Mouse (Mus musculus): ENCODE measurements around the gene Padi1.

The Padi1 gene

DNA sequence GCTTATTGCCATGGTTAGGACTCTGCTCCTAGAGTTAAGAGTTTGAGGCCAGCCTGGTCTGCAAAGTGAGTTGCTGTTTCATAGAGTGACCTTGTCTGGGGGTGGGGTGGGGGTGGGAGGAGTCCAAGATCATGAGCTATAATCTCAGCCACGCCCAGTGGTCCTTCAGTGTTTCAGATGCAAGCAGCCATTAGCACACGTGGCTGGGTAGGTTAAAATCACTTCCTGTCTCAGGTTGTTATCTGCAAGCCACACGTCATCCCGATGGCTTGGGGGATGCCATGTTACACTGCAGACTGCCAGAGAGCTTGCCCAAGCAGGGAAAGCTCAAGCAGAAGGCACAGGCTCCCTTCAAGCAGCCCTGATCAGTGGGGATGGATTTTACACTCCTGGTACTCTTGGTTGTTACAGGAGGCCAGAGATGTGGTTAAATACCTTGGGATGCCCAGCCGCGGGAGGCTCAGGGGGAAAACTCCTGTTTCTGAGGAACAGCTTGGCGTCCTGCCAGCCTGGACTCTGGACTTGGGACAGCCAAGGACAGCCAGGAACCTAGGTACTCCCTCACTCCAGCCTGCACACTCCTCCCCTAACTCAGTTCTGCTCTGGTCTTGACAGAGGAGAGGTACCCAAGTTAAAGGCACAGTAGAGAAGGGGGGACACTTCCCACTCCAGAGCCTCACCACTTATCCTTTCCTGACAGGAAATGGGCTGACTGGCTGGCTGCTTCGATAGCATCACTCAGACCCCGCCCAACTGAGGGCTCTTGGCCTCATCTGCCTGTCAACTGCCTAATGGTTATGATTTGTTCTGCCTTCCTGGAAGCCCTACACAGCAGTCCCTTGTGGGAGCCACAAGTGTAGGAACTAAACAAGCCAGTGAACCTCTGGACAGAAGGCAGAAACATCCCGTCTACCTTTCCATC is 29.3 kb downstream of the Padi1 start:
- peak; percentile 58 for DNase-seq (ENCODE audit: low read depth, low spot score)

DNA sequence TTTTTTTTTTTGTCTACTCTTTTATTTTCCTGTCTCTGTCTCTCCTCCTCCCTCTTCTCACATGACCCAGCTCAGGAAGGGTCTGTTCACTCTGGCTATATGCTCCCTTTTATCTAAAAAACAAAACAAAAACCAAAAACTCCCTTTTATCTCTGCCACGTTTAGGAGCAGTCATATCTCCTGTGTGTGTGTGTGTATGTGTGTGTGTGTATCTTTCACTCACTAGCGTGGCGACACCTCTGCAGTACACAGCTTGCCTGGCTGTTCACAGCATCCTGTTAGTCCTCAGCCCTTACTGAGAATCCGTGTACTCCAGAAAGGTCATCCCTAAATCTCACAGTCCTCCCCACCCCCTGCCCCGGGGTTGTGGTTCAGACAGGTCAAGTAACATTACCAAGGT is 30.1 kb downstream of the Padi1 start:
- no peak for DNase-seq (ENCODE audit: low read depth, low spot score)

DNA sequence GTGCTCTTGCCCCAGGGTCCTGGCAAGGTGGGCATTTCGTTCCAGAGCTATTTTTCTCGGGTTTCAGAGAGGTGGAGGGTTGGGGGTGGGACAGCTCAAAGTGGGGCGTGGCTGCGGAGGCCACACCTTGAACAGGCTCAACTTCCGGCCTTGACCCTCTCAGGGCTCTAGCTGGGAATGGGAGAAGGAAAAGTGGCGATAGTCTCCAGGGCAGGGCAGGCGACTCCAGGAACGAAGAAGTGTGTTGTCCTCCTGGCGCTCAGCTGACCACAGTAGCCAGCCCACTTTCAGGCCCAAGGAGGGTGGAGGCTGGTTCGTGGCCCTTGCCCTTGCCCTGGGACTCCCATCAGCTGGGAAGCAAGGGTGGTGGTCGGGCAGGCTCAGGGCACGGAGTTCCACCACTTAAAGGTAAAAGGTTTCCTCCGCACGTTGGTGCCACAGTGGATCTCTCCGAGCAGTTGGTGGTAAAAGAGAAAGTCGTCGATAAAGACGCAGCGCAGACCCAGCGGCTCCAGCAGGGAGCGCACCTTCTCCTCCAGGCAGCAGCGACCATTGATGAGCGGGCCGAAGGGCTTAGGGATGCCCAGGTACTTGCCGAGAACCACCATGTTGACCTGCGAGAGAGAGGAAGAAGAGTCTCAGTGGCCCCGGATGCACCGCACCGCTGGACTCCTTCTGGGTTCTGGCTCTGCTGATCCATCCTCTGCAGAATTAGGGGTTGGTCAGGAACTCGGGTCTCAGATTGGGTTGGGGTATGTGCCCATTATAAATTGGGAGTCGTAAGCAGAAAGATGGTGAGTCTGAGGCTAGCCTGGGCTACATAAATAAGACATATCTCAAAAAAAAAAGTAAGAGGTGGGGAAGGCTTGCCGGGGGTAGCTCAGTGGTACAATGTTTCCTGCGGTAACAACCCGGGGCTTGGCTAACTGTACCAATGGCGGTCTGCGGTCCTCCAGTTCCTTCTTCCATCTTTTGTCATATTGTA is 31.0 kb downstream of the Padi1 start:
- no peak for DNase-seq (ENCODE audit: low read depth, low spot score)

DNA sequence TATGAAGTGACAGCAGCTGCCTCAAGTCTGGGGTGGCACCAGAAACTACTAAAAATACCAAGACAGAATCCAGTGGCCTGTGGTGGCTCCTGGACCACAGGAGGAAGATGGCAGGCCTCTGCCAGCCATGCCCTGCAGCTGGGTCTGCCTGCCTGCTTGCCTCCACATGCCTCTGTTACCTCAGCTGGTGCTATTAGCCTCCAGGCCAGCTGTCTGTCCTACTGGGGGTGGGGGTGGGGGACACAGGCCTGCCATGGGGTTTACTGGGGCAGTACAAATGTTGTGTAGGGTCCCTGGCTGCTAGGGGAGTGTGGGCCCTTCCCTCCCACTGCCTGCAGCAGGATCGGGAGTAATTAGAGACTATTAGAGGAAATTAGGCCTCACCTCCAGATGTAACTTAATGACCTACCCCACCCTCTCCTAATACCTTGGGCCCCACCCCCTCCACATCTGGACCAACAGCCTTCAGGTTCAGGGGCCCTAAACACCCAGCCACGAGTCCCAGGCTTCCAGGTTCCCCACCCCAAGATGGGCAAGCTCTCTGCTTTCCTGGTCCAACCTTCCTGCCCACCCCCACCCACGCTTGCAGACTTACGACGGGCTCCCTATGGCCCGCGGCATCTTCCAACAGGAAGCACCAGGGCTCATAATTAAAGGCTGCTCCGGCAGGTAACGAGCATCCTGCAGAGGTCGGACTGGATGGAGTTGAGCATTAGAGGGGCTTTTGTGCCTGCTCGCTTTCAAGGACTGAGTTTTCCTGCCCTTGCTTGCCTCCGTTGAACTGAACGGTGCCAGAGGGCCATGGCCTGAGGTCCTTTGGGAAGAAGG is 32.0 kb downstream of the Padi1 start:
- DNase-seq (ENCODE audit: low read depth, low spot score) = no peak

DNA sequence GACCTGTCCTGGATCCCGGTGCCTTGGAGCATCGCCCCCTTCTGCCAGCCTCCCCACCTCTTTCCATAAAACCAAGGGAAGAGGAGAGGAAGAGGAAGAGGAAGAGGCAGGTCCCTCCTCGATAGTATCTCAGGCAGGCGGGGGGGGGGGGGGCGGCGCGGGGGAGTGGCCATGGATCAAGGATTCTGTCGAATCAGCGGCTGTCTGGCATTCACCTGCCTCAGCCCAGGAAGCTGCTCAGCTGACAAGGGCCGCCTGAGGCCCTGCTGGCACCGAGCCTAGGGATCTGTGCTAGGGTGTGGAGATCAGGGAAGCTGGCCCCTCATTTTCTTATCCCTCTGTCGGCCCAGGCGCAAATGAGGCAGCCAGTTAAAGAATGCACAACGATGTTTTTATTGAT is 33.0 kb downstream of the Padi1 start:
- DNase-seq (ENCODE audit: low read depth, low spot score) = no peak

DNA sequence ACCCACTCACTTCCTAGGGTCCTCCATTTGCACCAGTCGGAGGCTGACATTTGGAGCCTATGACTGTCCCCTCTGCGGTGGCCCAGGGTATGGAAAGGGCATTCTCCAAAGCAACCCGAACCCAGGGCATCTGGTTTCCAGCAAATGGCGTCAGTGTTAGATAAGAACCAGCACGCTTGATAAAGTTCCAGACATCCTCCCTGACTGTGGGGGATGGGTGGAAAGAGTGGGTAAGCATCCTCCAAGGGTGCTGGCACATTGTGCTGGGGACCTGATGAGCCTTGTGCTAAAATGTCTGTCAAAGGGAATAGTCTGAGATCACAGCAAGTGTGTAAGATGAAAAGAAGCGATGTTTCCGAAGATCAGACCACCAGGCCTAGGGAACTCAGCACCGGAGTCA is 33.4 kb downstream of the Padi1 start:
- no peak for DNase-seq (ENCODE audit: low read depth, low spot score)

DNA sequence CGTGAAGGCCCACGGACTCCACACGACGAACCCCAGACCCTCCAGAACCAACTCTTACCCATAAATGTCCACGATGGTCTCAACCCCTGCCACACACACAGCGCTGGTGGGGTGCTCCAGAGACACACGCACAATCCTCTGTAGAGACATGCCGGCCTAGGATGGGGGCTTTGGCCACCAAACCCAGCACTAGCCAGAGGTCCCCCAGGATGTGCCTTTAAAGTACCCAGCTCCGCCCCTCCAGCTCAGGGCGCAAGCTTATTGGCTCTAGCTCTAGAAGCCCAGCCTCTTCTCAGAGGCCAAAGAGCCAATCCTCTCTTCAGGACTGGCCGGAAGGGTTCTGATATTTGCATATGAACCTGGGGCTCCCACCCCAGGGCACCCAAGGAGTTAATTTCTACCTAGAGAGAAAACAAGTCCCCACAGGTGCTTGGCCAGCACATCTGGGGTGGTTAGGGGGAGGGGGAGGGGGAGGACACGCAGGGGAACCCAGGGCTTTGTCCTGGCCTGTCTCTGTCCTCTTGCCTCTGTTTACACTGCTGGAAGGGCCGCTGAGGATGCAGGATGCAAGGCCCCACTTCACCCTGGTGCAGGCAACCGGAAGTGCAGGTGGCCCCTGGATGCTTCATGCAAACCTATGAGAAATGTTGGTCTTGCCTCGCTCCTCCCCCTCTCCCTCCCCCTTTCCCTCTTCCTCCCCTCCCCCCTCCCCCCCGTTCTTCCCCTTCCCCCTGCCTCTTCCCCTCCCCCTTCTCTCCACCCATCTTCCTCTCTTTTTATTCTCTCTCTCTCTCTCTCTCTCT is 34.9 kb downstream of the Padi1 start, which contains the start of gene Padi3:
TSS of gene Padi3 (minus strand) at position 191 of the 803 bp plus-strand sequence.
- DNase-seq (ENCODE audit: low read depth, low spot score) = no peak

DNA sequence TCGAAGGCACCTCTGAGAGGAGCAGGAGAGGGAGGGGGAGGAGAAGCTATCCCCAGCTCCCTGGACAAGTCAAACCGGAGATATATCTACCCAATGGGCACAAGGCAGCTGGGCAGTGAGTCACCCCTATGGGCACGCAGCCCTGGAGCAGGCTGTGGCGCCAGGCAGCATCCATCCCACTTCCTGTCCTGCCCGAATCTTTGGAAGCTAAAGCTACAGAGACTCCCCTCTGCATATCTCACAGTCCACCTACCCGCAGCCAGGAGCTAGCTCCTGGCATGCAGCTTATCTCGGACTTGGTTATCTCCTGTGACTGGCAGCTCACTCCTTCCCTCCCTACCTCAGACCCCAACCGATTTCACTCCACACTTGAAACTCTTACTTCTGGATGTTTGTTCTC is 36.5 kb downstream of the Padi1 start:
- no peak for DNase-seq (ENCODE audit: low read depth, low spot score)

DNA sequence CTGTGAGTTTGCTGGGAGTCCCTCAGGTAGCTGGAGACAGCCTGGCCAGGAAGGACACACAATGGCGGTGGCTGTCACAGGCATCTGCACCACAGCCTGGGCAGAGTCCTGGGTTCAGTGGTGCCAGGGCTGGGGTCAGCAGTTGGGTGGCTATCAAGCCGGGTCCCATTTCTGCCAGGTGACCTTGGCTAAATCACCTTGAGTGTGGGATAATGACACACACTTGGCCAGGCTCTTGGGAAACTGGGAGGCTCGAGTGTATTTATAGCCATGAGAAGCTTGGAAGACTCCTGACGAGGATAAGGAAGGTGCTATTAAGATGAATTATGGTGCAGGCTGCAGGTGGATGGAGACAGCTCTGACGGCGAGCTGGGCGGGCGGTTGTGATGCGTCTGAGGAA is 41.0 kb downstream of the Padi1 start:
- no peak for DNase-seq (ENCODE audit: low read depth, low spot score)

DNA sequence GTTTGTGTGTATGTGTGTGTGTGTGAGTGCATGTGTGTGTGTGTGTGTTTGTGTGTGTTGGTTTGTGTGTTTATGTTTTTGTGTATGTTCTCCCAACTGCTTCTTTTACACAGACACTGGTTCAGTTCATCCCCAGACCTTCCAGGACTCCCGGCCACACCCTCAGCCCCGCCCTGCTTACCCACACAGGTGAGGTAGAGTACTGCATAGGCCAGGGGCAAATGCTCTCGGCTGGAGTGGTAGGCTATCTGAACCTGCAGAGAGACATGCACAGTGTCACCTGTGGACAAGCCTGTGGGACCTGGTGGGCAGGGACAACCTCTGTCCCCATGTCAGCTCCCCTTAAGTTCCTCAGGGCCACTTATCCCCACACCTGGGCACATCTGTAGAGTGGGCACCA is 44.2 kb downstream of the Padi1 start:
- DNase-seq (ENCODE audit: low read depth, low spot score) = no peak

DNA sequence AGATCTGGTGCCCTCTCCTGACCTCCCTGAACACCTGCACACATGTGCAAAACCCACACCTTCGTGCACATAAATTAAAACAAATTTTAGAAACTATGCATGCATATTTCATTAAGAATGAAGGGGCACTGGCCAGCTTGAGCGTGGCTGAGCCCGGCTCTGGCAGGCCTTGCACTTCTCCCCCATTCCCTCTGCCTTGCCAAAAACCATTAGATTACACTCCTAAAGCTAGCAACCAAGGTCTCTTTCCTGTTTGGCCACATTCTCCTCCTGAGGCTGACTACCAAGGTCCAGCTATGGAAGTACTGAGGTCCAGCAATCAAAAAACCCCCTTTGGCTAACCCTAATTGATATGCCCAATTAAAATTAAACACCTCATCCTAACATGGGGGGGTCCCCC is 48.8 kb downstream of the Padi1 start:
- no peak for DNase-seq (ENCODE audit: low read depth, low spot score)

DNA sequence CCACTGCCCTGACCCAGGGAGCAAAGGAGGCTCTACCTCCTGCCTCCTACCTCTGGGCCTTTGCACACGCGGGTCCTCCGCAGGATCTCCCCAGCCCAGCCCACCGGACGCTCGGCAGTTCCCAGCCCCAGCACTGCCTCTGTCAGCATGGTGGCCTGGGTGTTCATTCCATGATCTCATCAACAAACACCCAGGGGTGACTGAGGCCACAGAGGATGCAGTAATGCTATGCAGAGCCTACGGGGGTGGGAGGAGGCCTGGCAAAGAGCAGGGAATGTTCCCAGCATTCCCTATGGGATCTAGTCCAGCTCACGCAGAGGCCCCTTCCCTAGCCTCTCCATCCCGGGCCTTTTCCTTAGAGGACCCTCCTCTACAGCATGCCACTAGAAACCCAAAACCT is 50.9 kb downstream of the Padi1 start:
- no peak for DNase-seq (ENCODE audit: low read depth, low spot score)

DNA sequence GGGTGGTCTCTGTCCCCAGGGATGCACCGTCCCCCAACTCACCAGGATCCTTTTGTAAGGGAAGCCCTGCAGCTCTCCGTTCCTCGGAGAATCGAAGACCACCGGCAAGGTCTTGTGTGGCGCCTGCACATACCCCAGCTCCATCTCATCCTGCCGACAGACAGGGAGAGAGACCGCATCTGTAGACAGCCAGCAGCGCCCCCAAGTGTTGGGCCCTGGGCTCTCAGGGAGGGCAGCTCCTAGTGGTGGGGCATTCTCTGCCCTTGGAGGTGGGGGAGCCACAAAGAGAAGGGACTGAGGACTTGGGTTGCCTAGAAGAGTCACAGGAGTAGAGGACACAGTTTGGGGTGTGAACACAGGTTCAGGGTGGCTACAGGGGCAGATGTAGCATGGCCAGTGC is 51.8 kb downstream of the Padi1 start:
- no peak for DNase-seq (ENCODE audit: low read depth, low spot score)

DNA sequence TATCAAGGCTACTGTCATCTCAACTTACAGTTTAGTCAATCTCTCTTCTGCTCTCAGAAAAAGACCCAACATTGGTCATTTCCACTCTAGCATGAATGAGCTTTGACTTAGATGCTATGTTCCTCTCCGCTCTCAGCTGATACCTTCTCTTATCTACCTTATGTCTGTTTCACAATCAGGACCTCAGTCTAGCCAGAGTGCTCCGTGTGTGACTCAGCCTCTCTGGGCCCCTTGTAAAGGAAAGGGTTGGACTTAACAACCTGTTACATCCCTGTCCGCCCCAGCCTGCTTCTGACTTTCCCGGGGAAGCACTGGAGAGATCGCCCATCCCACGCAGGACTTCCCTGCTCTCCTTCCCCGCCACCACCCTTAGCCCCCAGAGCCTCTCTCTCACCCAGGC is 53.0 kb downstream of the Padi1 start:
- no peak for DNase-seq (ENCODE audit: low read depth, low spot score)

DNA sequence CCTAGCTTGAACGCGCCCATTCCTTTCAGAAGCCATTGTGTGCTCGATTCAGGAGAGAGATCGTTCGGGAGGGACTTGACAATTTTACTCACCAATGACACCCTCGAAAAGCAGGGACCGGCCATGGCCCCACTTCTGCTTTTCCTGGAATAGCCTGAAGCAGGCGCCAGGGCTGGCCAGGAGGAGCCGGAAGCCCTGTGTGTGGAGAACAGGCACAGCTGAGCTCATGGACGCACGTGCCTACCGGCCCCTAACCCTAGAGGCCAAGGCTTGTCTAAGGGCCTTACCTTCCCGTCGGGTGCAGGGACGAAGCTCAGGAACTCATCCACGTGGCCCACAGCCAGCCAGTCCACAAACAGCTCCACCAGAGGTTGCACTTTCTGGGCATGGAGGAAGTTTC is 54.5 kb downstream of the Padi1 start:
- no peak for DNase-seq (ENCODE audit: low read depth, low spot score)

DNA sequence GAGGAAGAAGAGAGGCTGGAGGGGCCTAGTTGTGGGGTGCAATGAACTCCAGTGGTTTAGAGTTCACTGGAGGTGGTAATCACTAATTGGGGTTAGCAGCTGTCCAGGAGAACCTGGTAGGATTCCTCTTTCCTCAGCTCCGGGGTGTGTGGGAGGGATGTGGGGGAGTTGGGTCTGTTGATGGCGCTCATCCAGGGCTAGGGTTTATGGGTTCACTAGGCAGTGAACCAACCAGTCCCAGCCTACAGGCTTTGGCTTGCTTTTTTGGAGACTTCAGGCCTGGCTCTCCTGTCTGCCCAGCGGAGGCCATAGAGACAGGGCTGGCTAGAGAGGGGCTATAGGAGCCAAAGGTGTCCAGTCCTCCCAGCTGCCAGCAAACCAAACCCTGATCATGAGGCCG is 55.6 kb downstream of the Padi1 start:
- DNase-seq (ENCODE audit: low read depth, low spot score) = no peak

DNA sequence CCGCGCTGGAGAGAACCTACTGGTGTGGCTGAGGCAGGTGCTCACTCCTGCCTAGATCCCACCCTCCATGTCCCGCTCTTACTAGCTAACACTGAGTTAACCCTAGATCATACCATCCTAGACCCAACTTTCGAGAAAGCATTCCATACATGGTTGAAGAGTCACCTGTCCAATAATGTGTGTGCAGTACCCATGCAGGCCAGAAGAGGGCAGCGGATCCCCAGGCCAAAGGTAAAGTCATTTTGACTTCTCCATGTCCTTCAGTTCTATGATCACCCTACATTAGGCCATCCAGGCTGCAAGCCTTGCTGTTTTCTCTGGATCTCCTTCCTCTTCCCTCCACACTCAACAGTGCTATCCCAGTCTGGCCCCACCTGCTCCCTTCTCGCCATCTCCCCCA is 56.6 kb downstream of the Padi1 start:
- peak; percentile 59 for DNase-seq (ENCODE audit: low read depth, low spot score)

DNA sequence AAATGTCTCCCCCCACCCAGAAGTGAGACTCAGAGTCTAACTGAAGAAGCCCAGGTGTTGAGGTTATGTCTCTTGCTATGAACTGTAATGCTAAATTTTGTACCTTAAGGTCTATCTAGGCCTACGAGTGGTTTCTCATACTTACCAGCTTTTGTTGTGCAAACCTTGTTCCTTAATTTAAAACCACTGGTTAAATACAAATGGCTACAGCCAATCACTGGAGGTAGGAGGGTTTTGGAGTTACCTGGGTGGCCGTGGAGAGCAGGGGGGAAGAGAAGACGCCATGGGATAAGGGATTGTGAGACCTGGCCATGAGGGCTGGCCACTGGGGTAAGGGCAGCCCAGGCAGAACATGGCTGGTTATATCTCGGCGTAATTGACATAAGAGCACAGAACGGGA is 57.3 kb downstream of the Padi1 start:
- no peak for DNase-seq (ENCODE audit: low read depth, low spot score)

DNA sequence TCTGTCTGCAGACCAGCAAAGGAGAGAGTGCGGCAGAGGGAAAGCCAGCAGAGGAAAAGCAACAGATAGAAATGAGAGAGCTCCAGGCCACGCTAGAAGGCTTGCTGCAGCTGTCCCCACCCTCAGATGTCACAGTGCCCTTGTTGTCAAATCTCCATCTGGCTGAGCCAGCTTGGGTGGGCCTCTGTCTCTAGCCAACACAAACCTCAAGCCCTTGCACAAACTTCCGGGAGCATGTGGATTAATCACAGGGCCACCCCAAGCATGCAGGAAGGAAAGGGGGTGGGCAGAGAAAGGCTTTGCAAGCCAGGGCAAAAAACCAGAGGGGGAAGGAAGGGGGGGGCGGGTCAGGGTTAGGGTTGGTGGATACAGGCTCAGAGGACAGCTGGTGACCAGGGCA is 58.2 kb downstream of the Padi1 start:
- DNase-seq (ENCODE audit: low read depth, low spot score) = no peak

DNA sequence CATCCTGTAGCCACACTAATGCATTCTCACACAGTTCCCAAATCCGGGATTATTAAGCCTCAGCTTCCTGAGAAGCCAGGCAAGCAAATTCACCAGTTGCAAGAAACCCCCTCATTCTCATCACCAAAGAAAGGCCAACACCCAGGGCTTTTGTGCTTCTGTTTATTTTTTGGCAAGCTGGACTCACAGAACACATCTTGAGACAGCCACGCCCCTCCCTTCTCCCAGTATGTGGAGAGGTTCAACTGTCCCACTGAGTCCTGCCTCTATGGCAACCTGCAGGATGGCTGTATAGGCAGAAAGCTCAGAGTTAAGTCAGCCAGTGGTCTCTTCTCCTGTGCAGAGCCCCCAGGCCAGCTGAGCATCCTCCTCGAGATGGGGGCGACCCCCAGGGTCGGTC is 60.4 kb downstream of the Padi1 start:
- DNase-seq (ENCODE audit: low read depth, low spot score) = no peak

Data from c-Kit-negative CD71-positive TER-119-positive erythroid progenitor cells, embryonic 14.5 days (primary cell).